Mouse (Mus musculus) cortical plate, adult 2 months (tissue): ENCODE measurements around the gene Wwc1. TPM values are rescaled to one million over a fixed set of nuclear protein-coding genes. Genes with fewer than 3 reads are reported as not detected.

Experiments
- H3K27ac ChIP-seq: fragments of 200-500 bp; 2 replicates; pipeline ENCODE4 v1.5.1; 2012; ENCODE audit warnings: low read length, control low read depth, inconsistent platforms; ENCODE audit not compliant: insufficient read depth
- H3K4me1 ChIP-seq: fragments of 200-500 bp; 2 replicates; pipeline ENCODE4 v1.6.1; 2011; ENCODE audit warnings: low read length; ENCODE audit not compliant: control insufficient read depth, insufficient read depth
- H3K4me3 ChIP-seq: fragments of 200-500 bp; 2 replicates; pipeline ENCODE4 v1.5.1; 2011; ENCODE audit warnings: mild to moderate bottlenecking, low read length, control low read depth; ENCODE audit not compliant: insufficient read depth
- CTCF ChIP-seq: fragments of 200-500 bp; IDR thresholded peaks from 2 replicates; pipeline ENCODE4 v1.5.1; 2011; ENCODE audit warnings: mild to moderate bottlenecking, control low read depth, low read length; ENCODE audit not compliant: insufficient read depth; ENCODE audit errors: extremely low read depth
- POLR2A ChIP-seq: fragments of 200-500 bp; IDR thresholded peaks from 2 replicates; pipeline ENCODE4 v1.6.1; 2011; ENCODE audit warnings: mild to moderate bottlenecking, low read length, control low read depth; ENCODE audit not compliant: insufficient read depth; ENCODE audit errors: extremely low read depth
- polyA plus RNA-seq: library from polyadenylated mRNA; depleted of rRNA; stranded (reverse); fragments of >200 nt; gene quantifications from 2 replicates; pipeline ENCODE4 v1.2.3, GENCODE M21; 2012

Wwc1 gene
- polyA plus RNA-seq, 1 experiment, result 62.7 TPM

DNA sequence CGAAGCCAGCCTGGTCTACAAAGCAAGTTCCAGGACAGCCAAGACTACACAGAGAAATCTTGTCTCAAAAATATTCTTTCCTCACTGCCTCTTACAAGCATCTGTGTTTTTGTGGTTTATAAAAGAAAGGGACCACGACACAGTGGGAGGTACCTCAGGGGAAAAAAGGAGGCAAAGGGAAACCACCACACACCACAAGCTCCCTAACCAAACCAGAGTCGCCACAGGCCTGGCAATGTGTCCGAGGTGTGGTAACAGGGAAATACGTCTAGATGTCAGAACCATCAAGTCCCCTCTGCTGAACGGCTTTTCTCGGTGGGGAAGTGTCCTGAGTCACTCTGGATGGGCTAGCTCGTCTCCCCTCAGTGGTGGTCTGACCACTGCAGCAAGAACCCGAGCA lies 80.4 kb downstream of the Wwc1 start:
- Histone ChIP-seq H3K4me1 (peaks cover 4% of the 10 kb centered on the region; the same call in 1 of the 2 replicates), H3K27ac (no peak overlapping the region), H3K4me3 (no peak overlapping the region)
- TF ChIP-seq POLR2A (no peak), CTCF (no peak)

DNA sequence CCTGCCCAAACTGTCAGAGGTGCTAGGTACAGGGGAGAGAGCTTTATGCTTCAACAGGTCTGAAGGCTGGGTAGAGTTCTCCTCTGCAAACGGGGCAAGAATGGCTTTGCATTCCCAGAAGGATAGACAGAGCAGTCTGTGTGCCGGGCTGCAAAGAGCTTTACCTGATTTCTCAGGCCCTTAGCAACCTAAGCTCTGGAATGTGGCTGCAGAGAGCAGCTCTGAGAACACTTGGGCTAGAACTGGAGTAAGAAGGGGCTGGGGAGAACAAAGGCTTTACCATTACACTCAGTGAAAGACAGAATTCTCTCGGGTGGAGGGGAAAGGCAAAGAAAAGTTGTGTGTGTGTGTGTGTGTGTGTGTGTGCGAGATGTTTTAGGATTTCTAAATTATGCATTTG lies 86.9 kb downstream of the Wwc1 start:
- no peak overlapping the region for H3K4me3 ChIP-seq
- TF ChIP-seq POLR2A (no peak), CTCF (no peak)
- H3K4me1 ChIP-seq, result peaks cover 9% of the 10 kb centered on the region
- H3K27ac ChIP-seq, result no peak overlapping the region

DNA sequence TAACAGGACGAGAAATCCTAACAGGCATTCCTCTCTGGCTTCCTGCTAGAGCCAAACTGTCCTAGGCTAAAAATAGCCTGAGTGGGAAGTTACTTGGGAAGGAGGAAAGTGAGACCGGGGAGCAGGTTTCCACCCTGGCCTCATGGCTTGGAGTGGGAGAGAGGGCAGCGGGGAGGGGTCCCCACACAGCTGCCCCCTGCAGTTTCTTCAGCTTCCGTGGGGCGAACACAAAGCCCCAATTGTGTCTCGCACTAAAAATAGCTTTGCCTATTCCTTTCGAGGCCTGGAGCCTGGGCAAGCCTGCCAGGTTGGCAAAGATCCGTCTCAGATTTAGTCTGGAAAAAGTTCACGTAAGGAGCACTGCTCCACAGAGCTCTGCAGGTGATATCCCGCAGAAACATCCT lies 87.3 kb downstream of the Wwc1 start:
- Histone ChIP-seq H3K27ac (no peak overlapping the region), H3K4me1 (peaks cover 10% of the 10 kb centered on the region), H3K4me3 (no peak overlapping the region)
- TF ChIP-seq POLR2A, result no peak
- TF ChIP-seq CTCF, result no peak

DNA sequence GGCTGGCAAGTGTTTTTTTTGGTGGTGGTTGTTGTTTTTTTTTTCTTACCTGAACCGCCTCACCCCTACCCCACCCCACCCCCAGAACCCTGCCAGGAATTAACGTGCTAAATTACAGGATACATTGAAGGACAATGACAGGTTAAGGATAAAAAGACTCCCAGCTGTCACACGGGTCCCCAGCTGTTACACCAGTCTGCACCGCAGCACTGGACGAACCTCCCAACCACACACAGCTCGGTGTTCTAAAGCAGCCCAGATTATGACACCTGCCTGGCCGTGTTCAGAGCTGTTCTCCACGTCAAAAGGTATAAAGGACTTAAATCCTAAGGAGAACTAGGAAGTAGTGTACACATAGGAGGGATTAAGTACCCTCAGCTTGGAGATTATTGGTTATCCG lies 88.0 kb downstream of the Wwc1 start:
- H3K27ac ChIP-seq, result no peak overlapping the region
- TF ChIP-seq CTCF (no peak), POLR2A (no peak)
- no peak overlapping the region for H3K4me3 ChIP-seq
- H3K4me1 ChIP-seq, result peaks cover 10% of the 10 kb centered on the region

DNA sequence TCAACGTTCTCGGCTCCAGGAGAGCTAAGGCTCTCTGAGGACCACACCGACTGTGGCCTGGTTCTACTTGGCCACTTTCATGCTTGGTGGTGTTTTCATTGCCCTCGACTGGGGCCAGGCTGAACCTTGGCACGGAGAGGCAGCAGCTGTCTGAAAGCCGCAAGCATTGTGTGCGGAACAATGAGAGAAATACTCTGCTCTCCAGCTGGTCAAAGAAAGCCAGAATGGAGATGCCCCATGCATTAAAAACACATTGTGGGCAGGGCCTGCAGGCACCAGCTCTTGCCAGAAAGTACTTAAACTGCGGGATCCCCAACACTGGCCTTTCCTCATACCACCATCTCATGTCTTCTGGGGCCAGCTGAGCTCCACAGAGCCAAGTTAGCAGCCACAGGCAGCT lies 91.5 kb downstream of the Wwc1 start:
- Histone ChIP-seq H3K4me3 (no peak overlapping the region), H3K4me1 (peaks cover 10% of the 10 kb centered on the region), H3K27ac (no peak overlapping the region)
- TF ChIP-seq CTCF (no peak), POLR2A (no peak)

DNA sequence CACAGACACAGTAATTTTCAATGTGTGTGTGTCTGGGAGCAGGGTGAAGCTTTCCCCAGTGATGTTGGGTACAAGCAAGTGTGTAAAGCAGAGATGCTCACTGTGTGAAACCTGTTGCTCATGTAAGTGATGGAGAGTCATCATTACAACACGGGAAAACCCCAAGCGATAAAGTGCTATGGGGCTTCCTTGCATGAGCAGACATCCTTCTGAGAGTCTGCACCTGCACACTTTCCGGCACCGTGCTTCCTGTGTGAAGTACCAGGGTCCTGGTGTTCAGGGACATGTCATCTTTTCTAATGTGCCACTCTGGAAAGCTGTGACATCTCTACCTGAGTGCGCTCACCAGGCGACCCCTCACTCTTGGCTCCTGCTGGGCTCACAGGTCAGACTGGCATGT lies 97.5 kb downstream of the Wwc1 start:
- H3K4me3 ChIP-seq, result no peak overlapping the region
- H3K4me1 ChIP-seq, result no peaks in the 10 kb centered on the region
- H3K27ac ChIP-seq, result no peak overlapping the region
- TF ChIP-seq POLR2A (no peak), CTCF (no peak)

DNA sequence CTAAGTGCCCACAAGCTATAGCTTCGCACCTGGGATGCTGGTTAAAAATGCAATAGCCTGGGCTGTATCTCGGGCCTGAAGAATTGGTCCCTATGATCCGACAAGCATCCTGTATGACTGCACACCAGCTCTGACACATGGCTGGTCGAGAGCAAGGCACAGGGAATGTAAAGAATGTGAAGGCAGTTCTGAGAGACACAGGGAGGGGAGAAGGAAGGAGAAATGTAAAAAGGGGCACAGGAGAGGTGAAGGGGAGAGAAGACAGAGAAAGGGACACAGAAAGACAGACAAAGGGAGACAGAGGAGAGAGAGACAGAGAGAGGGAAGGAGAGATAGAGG lies 101.8 kb downstream of the Wwc1 start:
- no peak overlapping the region for H3K27ac ChIP-seq

DNA sequence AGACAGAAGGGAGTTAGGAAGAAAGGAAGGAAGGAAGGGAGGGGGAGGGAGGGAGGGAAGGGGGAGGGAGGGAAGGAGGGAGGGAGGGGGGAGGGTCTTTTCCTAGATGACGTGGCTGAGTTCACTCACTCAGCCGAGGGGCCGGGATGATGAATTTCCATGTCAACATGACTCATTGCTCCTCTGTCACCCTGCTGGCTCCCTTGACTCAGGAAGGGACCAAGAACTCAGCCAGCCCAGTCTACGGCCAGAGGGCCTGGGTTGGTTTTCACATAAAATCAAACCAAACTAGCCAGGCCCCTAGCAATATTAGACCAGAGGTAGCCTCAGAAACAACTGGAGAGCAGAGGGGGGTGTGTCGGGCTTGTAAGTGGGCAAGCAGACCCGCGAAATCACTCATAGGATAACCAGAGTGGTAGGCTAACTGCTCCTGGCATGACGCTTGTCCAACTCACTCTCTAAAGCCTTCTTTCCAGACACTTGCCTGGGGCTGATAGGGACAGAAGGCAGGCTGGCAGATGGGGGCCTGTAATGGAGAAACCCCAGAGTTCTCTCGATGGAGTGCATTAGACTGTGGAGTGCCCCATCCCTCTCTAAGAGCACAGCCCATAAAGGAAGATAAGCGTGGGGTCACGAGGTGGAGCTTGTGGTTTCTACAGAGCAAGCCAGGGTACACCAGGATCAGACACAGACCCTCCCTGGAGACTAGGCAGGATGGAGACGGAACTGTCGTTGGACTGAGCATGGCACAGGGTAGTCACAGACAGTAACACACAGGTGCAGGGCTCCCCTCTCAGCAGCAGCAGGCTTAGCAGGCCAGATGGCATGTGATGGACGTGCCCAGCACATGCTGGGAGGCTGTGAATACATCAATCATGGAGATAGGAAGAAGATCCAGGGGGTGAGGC lies 102.4 kb downstream of the Wwc1 start:
- TF ChIP-seq CTCF (no peak), POLR2A (no peak)
- Histone ChIP-seq H3K4me3 (no peak overlapping the region), H3K27ac (no peak overlapping the region), H3K4me1 (peaks cover 1% of the 10 kb centered on the region; the same call in 1 of the 2 replicates)

More for the DNA sequence above, 101.8 kb downstream of the Wwc1 start:
- Histone ChIP-seq H3K4me1 (peaks cover 1% of the 10 kb centered on the region; the same call in 1 of the 2 replicates), H3K4me3 (no peak overlapping the region)
- no peak for TF ChIP-seq CTCF
- no peak for TF ChIP-seq POLR2A

DNA sequence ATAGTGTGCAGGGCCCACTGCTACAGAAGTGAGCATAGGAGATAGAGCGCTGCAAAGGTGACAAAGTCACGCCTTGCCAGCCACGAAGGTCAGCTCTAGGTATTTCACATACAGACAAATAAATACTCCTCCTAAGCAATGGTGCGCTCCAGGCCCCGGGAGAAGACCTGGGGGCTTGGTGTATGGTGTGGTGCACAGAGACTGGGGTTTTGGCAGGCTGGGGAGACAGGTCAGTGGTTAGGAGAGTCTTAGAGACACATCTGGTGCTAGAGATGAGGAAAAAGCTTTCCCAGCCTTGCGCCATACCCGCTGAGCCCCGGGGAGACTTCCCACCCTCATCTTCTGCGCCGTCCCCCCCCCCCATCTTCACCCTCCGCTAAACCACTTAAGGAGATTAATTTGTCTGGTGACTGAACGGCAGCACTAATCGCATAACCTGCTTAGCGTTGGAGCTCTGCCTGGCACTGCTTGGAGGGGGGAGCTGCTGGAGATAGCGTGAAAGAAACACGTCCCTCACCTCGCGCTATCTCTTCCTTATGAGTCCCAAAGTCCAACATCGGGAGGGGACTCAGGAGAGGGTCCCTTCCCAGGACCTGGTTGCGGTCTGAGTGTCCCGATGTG lies 106.6 kb downstream of the Wwc1 start:
- Histone ChIP-seq H3K4me3 (no peak overlapping the region), H3K27ac (no peak overlapping the region), H3K4me1 (peaks cover 1% of the 10 kb centered on the region; the same call in 1 of the 2 replicates)
- TF ChIP-seq POLR2A (no peak), CTCF (no peak)

DNA sequence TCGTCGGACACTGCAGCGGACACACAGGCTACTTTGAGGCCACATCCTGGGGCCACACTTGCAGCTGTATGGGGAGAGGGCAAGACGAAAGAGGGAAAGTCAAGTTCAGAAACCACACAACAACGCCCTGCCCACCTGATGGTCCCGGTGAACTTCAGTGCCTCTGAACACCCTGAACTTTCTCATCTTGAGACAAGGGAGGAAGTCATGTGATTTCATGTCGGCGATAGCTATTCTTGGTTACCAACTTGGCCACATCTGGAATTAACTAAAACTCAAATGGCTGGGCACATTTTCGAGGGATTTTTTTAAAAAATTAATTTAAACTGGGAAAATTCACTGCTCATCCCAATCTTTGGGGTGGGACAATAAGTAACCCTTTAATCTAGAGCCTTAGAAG lies 109.4 kb downstream of the Wwc1 start:
- Histone ChIP-seq H3K4me1 (peaks cover 1% of the 10 kb centered on the region; the same call in 1 of the 2 replicates), H3K4me3 (no peak overlapping the region), H3K27ac (no peak overlapping the region)
- no peak for TF ChIP-seq POLR2A
- no peak for TF ChIP-seq CTCF
